Mouse (Mus musculus): Measurements from ENCODE around the gene Cpsf6. TPM values are rescaled to one million over a fixed set of nuclear protein-coding genes. Genes with fewer than 3 reads are reported as not detected.

The Cpsf6 gene
- 161 and 165 TPM in 2 replicates for polyA plus RNA-seq (2015; fragmentation: Nextera tagmentation; extraction: Ambion mirVana)

DNA sequence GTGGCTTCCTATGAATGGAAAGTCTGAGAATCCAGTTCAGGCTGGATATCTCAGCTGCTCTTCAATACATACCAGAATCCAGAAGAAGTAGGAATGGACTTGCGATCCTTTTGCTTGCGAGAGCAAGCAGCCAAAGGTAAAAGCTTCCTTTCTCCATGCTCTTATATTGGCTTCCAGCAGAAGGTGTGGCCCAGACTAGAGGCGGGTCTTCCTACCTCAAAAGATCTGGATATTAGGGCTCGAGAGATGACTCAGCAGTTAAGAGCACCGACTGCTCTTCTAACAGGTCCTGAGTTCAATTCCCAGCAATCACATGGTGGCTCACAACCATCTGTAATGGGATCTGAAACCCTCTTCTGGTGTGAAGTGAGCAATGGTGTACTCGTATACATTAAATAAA lies at the start of gene Cpsf6:
Gene Cpsf6, minus strand, starts transcription at position 108 of the 400 bp plus-strand sequence.
- Histone ChIP-seq H3K9ac (no peak within 1 kb of the TSS), H3K4me1 (peaks cover 6% of the 10 kb centered on the region), H3K36me3 (no peaks in the 10 kb centered on the region), H3K9me3 (no peaks in the 10 kb centered on the region), H3K27me3 (no peaks in the 10 kb centered on the region), H3K27ac (no peak within 1 kb of the TSS), H3K4me2 (no peak within 1 kb of the TSS), H3K4me3 (no peak within 1 kb of the TSS)
- no peak for ATAC-seq (ENCODE audit: borderline replicate concordance, extremely low read depth, low FRiP score, low TSS enrichment)
- WGBS = 80% methylated on average over 6 of the region's 6 CpGs

DNA sequence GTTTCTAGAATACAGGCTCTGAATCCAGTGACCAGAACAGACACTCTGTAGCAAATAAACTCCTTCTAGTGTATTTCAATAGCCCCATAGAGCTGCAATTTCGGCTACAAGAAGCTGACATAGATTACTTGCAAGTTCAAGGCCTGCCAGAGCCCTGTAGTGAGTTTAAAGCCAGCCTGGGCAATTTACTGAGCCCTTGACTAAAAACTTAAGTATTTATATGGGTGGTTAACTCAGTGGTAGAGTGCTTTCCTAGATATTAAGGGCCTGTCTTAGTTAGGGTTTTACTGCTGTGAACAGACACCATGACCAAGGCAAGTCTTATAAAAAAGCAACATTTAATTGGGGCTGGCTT lies 46.8 kb upstream of the Cpsf6 start:
- H3K4me3 ChIP-seq = no peak overlapping the region
- no peak overlapping the region for H3K27ac ChIP-seq
- no peaks in the 10 kb centered on the region for H3K4me1 ChIP-seq
- H3K9me3 ChIP-seq = no peaks in the 10 kb centered on the region
- H3K4me2 ChIP-seq = no peak overlapping the region
- 73% methylated on average over 1 of the region's 1 CpGs for WGBS
- no peaks in the 10 kb centered on the region for H3K27me3 ChIP-seq
- no peak overlapping the region for H3K9ac ChIP-seq
- ATAC-seq (ENCODE audit: borderline replicate concordance, extremely low read depth, low FRiP score, low TSS enrichment) = no peak
- no peaks in the 10 kb centered on the region for H3K36me3 ChIP-seq

DNA sequence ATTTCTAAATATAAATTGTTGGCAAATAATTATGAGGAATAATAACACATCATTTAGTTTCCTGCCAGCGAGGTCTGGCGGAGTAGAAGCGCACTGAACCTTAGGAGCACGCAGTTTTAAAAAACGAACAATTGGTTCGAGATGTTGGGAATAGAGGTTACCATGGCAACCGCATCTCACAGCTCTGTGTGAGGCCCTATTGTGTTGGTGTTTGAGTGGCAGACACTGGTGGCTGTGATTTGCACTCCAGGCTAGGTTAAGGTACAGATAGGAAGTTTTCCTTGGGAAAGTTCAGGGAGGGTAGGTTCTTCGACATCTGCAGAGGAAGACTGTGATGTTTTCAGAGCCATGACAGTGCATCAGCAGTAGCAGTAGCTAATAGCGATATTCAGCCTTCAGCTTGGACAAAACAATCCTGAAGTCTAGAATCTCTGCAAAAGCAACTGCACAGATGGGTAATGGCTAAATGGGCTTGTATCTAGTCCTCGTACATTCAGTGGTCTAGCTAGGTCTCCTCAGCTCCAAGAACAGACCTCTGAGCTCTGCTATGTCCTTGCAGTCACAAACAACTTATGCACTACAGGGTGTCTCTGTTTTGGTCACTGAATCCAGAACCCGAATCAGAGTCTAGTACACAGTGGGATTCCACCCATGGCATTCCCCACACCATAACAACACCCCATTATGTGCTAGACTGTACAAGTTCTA lies 46.2 kb upstream of the Cpsf6 start:
- no peaks in the 10 kb centered on the region for H3K36me3 ChIP-seq
- no peak overlapping the region for H3K4me3 ChIP-seq
- 51% methylated on average over 11 of the region's 11 CpGs for WGBS
- H3K9me3 ChIP-seq = no peaks in the 10 kb centered on the region
- no peak for ATAC-seq (ENCODE audit: borderline replicate concordance, extremely low read depth, low FRiP score, low TSS enrichment)
- no peaks in the 10 kb centered on the region for H3K27me3 ChIP-seq
- no peak overlapping the region for H3K4me2 ChIP-seq
- H3K4me1 ChIP-seq = no peaks in the 10 kb centered on the region
- H3K27ac ChIP-seq = no peak overlapping the region
- no peak overlapping the region for H3K9ac ChIP-seq

DNA sequence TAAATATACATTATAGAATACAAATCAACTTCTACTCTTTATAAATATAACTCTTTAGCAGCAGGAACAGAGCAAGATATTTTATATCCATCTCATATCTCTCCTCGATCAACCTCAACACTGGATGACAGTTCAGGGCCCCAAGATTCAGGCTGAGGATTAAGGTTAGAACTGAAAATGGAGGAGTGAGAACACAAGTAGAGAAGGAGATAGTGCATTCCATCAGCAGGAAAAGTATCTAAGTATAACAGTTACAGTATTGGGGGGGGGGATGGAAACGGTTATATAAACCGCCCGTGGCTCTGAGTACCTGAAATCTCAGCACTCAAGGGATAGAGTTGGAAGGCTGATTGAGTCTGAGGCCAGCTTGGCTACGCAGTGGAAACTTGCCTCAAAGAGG lies 45.2 kb upstream of the Cpsf6 start:
- Histone ChIP-seq H3K4me1 (no peaks in the 10 kb centered on the region), H3K27me3 (no peaks in the 10 kb centered on the region), H3K36me3 (no peaks in the 10 kb centered on the region), H3K9me3 (no peaks in the 10 kb centered on the region), H3K27ac (no peak overlapping the region), H3K4me3 (no peak overlapping the region), H3K9ac (no peak overlapping the region), H3K4me2 (no peak overlapping the region)
- 91% methylated on average over 5 of the region's 5 CpGs for WGBS
- ATAC-seq (ENCODE audit: borderline replicate concordance, extremely low read depth, low FRiP score, low TSS enrichment) = no peak

DNA sequence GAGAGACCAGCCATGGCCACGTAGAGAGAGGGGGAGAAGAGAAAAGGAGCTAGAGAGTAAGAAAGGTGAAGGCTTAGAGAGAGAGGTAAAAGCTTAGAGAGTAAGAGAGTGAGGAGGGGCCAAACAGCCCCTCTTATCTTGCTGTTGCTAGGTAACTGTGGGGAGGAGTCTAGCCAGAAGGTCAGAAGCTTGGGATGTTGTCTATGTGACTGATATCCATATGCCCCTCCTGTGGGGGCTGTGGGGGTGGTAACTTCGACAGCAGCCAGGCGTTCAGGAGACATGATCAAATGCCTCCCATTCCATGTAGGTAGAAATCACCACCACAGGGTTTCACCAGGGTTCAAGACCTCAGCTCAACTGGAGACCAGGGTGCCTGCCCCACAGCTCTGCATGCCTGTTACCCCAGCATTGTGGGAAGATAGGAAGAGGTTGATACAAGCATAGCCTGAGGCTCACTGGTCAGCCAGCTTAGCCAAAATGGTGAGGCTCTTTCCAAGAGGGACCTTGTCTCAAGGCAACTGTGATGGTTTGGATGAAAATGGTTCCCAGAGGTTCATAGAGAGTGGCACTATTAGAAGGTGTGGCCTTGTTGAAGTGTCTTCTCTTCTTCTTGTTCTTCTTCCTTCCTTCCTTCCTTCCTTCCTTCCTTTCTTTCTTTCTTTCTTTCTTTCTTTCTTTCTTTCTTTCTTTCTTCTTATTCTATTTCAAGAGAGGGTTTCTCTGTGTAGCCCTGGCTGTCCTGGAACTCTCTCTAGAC lies 44.5 kb upstream of the Cpsf6 start:
- Histone ChIP-seq H3K9ac (no peak overlapping the region), H3K27ac (no peak overlapping the region), H3K4me3 (no peak overlapping the region), H3K4me2 (no peak overlapping the region), H3K27me3 (no peaks in the 10 kb centered on the region), H3K4me1 (no peaks in the 10 kb centered on the region), H3K9me3 (no peaks in the 10 kb centered on the region), H3K36me3 (no peaks in the 10 kb centered on the region)
- WGBS = 42% methylated on average over 3 of the region's 3 CpGs
- no peak for ATAC-seq (ENCODE audit: borderline replicate concordance, extremely low read depth, low FRiP score, low TSS enrichment)

DNA sequence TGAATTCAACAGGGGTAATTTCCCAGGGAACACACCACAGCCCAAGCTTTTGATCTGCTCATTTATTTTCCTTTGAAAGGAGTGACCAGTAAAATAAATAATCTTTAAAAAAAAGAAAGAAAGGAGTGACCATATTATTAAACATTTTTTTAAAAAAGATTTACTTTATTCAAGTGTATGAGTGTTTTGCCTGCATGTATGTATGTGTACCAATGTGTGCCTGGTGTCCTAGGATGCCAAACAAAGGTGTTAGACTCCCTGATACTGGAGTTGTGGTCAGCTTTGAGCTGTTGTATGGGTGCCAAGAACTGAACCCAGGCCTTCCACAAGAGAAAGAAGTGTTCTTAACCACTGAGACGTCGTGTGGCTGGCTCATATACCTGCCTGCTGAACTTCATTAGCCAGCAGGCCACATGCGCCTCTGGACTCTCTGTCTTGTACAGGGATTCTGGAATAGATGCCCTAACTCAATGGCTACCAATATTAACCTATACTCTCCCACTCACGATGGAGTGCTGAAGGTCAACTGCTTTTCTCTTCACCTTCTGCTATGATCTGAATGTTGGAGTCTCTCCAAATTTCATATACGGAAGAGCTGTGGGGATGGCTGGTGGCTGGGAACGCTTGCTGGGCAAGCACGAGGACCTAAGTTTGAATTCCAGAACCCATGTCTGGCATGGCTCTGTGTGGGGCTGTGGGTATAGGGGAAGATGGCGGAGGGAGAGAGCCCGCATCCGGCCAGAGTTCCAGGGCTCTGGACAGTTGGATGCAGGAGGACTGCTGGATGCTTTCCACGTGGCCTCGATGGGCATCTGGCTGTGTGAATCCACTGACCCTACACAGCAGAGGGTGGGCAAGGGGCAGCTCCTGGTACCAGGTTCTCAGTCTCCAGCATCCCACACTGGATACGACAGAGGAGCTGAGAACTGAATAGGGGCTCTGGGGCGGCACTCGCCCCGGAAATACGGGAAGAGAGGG lies 43.5 kb upstream of the Cpsf6 start:
- no peaks in the 10 kb centered on the region for H3K9me3 ChIP-seq
- no peaks in the 10 kb centered on the region for H3K27me3 ChIP-seq
- ATAC-seq (ENCODE audit: borderline replicate concordance, extremely low read depth, low FRiP score, low TSS enrichment) = no peak
- H3K4me3 ChIP-seq = no peak overlapping the region
- no peak overlapping the region for H3K9ac ChIP-seq
- H3K4me2 ChIP-seq = no peak overlapping the region
- no peaks in the 10 kb centered on the region for H3K4me1 ChIP-seq
- H3K27ac ChIP-seq = no peak overlapping the region
- H3K36me3 ChIP-seq = no peaks in the 10 kb centered on the region
- WGBS = 77% methylated on average over 17 of the region's 17 CpGs

DNA sequence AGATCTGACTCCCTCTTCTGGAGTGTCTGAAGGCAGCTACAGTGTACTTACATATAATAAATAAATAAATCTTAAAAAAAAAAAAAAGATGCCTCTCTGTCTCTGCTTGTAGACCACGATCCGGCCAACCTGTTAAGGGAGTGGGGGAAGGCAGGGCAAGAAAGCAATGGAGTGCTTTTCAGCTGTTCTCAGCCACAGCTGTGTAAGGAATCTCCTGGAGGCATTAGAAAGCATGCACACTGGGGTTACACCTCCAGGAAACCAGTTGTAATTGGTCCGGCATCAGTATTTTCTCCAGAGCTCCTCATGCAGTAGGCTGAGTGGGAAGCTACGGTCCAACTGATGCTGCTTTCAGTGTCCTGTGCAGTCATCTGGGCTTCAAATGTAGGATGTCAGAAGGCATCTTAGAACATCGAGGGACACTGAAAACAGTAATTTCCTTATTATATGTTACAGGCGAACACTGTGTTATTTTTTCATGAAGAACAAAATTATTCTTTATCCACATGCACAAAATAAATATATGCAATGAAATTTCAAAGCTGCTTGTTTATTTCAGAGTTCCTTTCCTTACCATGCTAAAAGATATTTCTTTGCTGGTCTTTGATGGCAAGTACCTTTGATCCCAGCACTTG lies 42.5 kb upstream of the Cpsf6 start:
- Histone ChIP-seq H3K9me3 (no peaks in the 10 kb centered on the region), H3K4me1 (peaks cover 8% of the 10 kb centered on the region), H3K27ac (no peak overlapping the region), H3K27me3 (no peaks in the 10 kb centered on the region), H3K36me3 (no peaks in the 10 kb centered on the region), H3K9ac (no peak overlapping the region), H3K4me3 (no peak overlapping the region), H3K4me2 (no peak overlapping the region)
- 77% methylated on average over 6 of the region's 6 CpGs for WGBS
- ATAC-seq (ENCODE audit: borderline replicate concordance, extremely low read depth, low FRiP score, low TSS enrichment) = no peak

DNA sequence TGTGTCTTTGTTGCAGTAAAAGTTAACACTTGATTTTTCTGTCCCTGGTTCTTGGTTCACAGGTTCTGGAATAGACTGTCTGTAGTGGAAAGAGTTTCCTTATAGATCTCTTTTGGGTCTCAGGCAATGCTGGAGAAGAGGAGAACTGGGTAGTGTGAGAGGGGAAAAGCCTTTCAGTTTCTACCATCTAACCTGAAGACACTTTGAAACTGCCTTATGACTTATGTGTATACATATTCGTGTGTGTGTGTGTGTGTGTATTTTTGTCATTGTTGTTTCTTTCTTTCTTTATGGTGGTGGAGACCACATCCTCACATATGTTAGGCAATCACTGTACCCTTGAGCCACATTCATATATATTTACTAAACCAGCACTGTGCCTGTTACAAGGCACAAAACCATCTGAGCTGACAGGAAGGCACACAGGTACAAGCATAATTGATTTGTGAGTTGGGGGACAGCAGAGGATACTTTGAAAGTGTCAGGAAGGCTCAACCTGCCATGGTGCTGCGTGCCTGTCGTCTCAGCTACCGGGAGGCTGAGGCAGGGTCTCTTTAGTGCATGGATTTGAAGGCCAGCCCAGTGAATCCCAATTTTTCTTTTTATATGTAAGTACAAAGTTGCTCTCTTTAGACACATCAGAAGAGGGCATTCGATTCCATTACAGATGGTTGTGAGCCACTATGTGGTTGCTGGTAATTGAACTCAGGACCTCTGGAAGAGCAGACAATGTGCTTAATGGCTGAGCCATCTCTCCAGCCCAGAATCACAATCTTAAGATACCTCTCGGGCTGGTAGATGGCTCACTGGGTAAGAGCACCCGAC lies 41.7 kb upstream of the Cpsf6 start:
- Histone ChIP-seq H3K27ac (no peak overlapping the region), H3K36me3 (no peaks in the 10 kb centered on the region), H3K27me3 (no peaks in the 10 kb centered on the region), H3K4me3 (no peak overlapping the region), H3K4me1 (peaks cover 10% of the 10 kb centered on the region), H3K9me3 (no peaks in the 10 kb centered on the region), H3K9ac (no peak overlapping the region), H3K4me2 (no peak overlapping the region)
- ATAC-seq (ENCODE audit: borderline replicate concordance, extremely low read depth, low FRiP score, low TSS enrichment) = no peak
- 80% methylated on average over 7 of the region's 7 CpGs for WGBS

DNA sequence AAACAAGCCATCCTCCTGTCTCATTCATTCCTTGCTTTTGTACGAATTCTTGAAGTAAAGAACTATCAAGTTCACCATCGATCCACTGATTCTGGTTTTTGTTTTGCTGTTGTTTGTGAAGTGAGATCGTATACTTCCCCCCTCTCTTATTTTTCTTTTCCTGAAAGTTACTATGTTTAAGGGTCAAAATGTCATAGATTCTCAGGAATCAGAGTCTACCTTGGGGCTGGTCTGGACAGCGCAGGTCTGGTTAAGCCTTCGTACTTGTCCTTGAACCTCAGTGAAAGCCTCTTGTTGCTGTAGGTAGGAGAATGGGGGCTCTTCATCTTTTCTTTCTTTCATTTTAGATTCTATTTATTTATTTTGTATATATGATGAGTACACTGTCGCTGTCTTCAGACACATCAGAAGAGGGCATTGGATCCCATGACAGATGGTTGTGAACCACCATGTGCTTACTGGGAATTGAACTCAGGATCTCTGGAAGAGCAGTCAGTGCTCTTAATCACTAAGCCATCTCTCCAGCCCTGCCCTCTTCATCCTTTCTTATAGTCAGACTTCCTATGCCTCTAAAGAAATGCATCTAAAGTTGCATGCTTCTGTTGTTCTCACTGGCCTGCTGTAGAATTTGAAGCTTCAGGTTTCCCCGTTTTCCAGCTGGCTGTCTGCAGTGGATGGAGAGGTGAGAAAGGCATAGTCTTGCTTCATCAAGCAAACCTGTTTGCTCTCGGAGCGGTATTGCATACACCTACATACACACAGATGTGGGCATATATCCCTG lies 40.9 kb upstream of the Cpsf6 start:
- no peak for ATAC-seq (ENCODE audit: borderline replicate concordance, extremely low read depth, low FRiP score, low TSS enrichment)
- H3K36me3 ChIP-seq = no peaks in the 10 kb centered on the region
- 84% methylated on average over 9 of the region's 9 CpGs for WGBS

DNA sequence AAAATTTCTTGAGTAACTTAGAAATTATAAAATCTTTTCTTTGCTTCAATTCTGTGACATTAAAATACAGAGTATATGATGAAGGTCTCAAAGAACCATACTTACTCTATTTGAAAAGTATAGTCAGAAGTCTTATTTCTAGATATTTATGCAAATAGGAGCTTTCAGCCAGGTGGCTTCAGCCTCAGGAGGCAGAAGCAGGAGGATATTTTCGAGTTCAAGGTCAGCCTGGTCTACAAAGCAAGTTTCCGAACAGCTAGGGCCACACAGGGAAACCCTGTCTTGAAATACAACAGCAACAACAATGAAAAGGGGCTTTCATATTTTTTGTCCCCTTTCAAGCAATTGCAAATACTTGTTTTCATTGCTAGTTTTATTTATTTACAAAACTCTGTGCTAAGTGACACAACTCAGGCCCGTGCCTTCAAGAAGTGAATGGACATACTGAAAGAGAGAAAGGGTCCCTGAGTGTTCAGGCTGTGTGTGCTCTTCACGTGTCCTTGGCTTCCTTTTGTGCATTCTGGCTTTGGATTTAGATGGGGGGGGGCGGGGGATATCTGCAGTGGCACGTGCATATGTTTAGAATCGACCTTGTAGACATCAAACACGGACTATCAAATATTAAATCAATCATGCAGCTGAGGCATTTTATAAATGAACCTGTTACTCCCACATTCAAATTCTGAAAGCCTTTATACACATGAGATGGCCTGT lies 39.9 kb upstream of the Cpsf6 start:
- Histone ChIP-seq H3K4me2 (no peak overlapping the region), H3K9ac (no peak overlapping the region), H3K4me3 (no peak overlapping the region), H3K9me3 (no peaks in the 10 kb centered on the region), H3K36me3 (no peaks in the 10 kb centered on the region), H3K27ac (no peak overlapping the region), H3K4me1 (peaks cover 10% of the 10 kb centered on the region), H3K27me3 (no peaks in the 10 kb centered on the region)
- ATAC-seq (ENCODE audit: borderline replicate concordance, extremely low read depth, low FRiP score, low TSS enrichment) = no peak
- 54% methylated on average over 8 of the region's 8 CpGs for WGBS

More for the DNA sequence above, 40.9 kb upstream of the Cpsf6 start:
- H3K9ac ChIP-seq = no peak overlapping the region
- no peak overlapping the region for H3K4me3 ChIP-seq
- H3K9me3 ChIP-seq = no peaks in the 10 kb centered on the region
- H3K27me3 ChIP-seq = no peaks in the 10 kb centered on the region
- H3K27ac ChIP-seq = no peak overlapping the region
- H3K4me1 ChIP-seq = peaks cover 10% of the 10 kb centered on the region
- H3K4me2 ChIP-seq = no peak overlapping the region

All from lung, embryonic 15.5 days (tissue).